Mouse (Mus musculus): Measurements from ENCODE around the gene Prl3b1.

Gene Prl3b1

GRCm38 (mm10) chr13:27241547-27241946 lies at the start of gene Prl3b1:
Gene Prl3b1 (plus strand): TSS chr13:27241847.
- DNase-seq (ENCODE audit: low spot score) = no peak

- DNase-seq (ENCODE audit: low spot score) = no peak
These were observed 45.3 kb upstream of the Prl3b1 start, which contains the start of gene Prl3c1 for GRCm38 (mm10) chr13:27196359-27196758. Gene Prl3c1 (plus strand): TSS chr13:27196659.

GRCm38 (mm10) chr13:27259136-27259535 lies 17.5 kb downstream of the Prl3b1 start, which contains the start of gene Prl3a1:
Gene Prl3a1 (plus strand): TSS chr13:27259436.
- no peak for DNase-seq (ENCODE audit: low spot score)
